Mouse (Mus musculus) cerebellum, postnatal 14 days (tissue): ENCODE measurements at regions not wholly inside any gene's neighbourhood (a gene's known extent, or its start where the extent isn't known, plus 50 kb on each side); places are given as distances from the start of the nearest gene placed in this dataset.

Source experiments
- DNase-seq, 2 experiments: peaks; one replicate each; pipeline ENCODE4 v3.0.0; 2021; ENCODE audit warnings: mixed read lengths in 2 of 2

- DNase-seq = no peak
These were observed 380.7 kb upstream of the Chrm3 start for GRCm38 (mm10) chr13:10741391-10741790.

- no peak for DNase-seq
These were observed 365.1 kb upstream of the Chrm3 start for GRCm38 (mm10) chr13:10725745-10726171.

GRCm38 (mm10) chr13:10725335-10725734, 364.7 kb upstream of the Chrm3 start:
- DNase-seq = no peak

GRCm38 (mm10) chr13:10720639-10721038, 360.0 kb upstream of the Chrm3 start:
- DNase-seq = no peak

GRCm38 (mm10) chr13:10711451-10711850, 350.8 kb upstream of the Chrm3 start:
- DNase-seq = no peak

- no peak for DNase-seq
These were observed 350.3 kb upstream of the Chrm3 start for GRCm38 (mm10) chr13:10710909-10711308.

GRCm38 (mm10) chr13:10697146-10697545, 336.5 kb upstream of the Chrm3 start:
- DNase-seq = peak; percentile 19 to 56

- DNase-seq = peak; percentile 9 to 17
These were observed 335.7 kb upstream of the Chrm3 start for GRCm38 (mm10) chr13:10696181-10696977.

GRCm38 (mm10) chr13:10691307-10691706, 330.7 kb upstream of the Chrm3 start:
- no peak for DNase-seq

GRCm38 (mm10) chr13:10687379-10687778, 326.7 kb upstream of the Chrm3 start:
- DNase-seq = peak; percentile 16 to 19

- DNase-seq = peak; percentile 61 to 72
These were observed 293.4 kb upstream of the Chrm3 start for GRCm38 (mm10) chr13:10654086-10654422.

GRCm38 (mm10) chr13:10653376-10654085, 292.9 kb upstream of the Chrm3 start:
- DNase-seq = peak; percentile 81 to 90

- no peak for DNase-seq
These were observed 276.2 kb upstream of the Chrm3 start for GRCm38 (mm10) chr13:10636859-10637258.

GRCm38 (mm10) chr13:10630467-10630866, 269.8 kb upstream of the Chrm3 start:
- DNase-seq = no peak

GRCm38 (mm10) chr13:10619661-10620060, 259.0 kb upstream of the Chrm3 start:
- DNase-seq = no peak

- no peak for DNase-seq
These were observed 257.8 kb upstream of the Chrm3 start for GRCm38 (mm10) chr13:10618421-10618954.

GRCm38 (mm10) chr13:10574951-10575350, 214.3 kb upstream of the Chrm3 start:
- DNase-seq = no peak

- no peak for DNase-seq
These were observed 206.2 kb upstream of the Chrm3 start for GRCm38 (mm10) chr13:10566825-10567224.

- no peak for DNase-seq
These were observed 196.9 kb upstream of the Chrm3 start for GRCm38 (mm10) chr13:10557559-10557958.

GRCm38 (mm10) chr13:10554595-10554994, 193.9 kb upstream of the Chrm3 start:
- no peak for DNase-seq

GRCm38 (mm10) chr13:10542723-10543122, 182.1 kb upstream of the Chrm3 start:
- DNase-seq = no peak

GRCm38 (mm10) chr13:10540197-10540940, 179.7 kb upstream of the Chrm3 start:
- peak; percentile 50 to 55 for DNase-seq

- DNase-seq = peak in 1 of 2 experiments; percentile 26
These were observed 178.3 kb upstream of the Chrm3 start for GRCm38 (mm10) chr13:10538927-10539326.
